Mouse (Mus musculus): ENCODE results near the gene Siglec1.

The Siglec1 gene

DNA sequence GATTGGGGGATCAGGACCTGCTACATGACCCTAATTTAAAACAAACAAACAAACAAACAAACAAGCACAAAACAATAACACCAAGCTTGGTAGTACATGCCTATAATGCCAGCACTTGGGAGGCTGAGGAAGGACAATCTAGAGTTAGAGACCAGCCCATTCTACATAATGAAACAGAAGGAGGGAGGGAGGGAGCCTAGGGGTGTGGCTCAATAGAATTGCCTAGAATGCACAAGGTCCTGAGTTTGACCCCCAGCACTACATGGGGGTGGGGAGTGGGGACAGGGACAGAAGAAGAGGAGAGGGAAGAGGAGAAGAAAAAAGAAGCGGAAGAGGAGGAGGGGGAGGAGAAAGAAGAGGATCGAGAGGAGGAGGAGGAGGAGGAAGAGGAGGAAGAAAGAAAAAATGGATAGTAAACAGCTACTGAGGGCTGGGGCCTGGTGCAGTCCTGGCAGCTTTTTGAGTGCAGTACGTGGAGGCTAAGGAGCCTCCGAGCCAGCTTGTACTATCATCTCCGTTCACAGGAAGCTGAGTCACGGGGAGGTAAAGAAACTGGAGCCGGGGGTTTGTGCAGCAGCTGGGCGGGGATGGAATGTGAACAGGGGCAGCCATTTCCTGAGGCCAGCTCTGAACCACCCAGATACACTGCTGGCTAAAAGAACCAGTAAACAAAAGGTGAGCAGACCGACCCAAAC lies 9.7 kb upstream of the Siglec1 start:
- peak; percentile 87 for DNase-seq

DNA sequence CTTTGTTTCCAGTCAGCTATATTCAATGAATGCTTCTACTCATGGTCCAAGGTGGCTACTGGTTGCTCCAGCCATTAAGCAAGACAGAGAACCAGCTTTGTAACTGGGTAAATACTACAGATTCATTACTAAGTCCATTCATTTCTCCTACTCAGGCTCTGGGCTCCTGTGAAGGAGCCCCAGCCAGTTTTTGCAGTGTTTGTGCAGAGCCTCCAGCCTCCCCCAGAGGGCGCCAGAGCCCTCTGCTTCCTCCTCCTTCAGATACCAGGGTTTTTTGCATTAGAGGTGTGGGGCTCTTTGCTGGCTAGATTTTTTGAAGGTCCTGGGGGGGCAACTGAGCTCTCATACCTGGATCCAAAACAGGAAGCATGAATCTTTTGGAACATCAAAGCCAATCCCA lies 8.3 kb upstream of the Siglec1 start:
- DNase-seq = peak; percentile 82

DNA sequence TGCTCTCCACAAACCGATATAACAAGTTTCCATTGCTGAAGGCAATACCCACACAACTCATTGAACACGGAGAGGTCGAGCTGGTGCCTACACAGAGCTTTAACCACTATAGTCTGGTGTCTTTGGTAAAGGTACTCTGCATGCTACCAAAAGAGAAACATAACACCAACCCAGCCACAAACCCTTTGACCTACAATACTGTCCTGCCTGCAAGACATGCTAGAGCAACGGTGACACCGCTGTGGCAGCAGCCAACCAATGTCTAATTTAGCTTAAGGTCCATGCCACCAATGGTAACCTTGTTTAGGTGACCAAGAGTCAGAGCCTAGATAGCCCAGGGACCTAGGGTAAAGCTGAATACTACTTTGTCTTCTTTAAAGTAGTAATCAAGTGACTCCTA lies 7.0 kb upstream of the Siglec1 start:
- no peak for DNase-seq

- no peak for DNase-seq
Measured at GRCm38 (mm10) chr2:131090852-131091251, 4.3 kb upstream of the Siglec1 start.

DNA sequence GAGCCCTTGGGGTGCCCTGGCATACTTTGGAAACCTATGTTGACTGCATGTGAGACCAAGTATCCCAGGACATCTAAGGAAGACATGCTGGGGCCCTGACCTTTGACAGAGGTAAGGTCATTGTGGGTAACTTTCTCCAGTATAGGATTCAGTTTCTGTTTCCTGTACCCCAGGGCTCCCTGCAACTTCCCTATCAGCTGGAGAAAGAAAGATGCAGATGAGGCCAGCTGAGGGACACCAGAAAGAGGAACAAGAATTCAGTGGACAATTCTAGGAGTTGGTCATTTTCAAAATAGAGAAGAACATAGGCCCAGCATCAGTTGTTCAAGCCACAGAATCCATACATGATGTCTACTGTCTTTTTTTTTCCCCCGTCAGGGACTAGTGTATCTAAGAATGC lies 3.1 kb upstream of the Siglec1 start:
- DNase-seq = no peak

DNA sequence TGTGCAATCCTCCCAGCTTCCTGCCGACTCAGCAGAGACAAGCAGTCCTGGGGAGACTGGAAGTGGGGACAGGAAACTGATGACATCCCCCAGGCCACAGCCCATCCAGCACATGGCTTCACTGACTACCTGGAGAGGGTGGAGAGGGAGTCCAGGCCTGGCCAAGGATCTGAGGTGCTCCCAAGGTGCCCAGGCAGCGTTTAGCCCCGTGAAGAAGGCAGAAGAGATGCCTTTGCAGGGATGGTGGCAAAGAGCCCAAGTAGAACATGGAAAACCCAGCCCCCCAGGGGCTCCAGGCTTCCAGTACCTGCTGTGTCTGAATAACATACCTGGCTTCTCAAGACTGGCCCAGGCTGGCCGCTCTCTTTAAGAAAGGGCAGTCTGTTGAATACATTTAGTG lies 2.0 kb upstream of the Siglec1 start:
- no peak for DNase-seq

DNA sequence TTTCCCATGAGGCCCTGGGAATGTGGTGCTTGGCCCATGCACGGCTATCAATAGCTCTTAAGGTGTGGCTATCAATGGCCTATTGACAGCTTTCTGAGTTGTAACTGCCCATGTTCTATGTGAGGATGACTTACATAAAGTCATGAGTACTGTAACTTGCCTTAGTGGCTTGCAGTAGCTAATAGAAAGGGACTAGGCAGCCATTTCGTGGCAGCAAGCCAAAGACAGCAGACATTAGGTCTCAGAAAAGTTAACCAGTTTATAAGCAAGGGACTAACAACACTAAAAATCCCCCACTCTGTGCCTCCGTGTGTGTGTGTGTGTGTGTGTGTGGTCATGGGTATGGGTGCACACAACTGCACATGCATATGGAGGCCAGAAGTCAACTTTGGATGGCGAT lies 2.4 kb downstream of the Siglec1 start:
- no peak for DNase-seq

GRCm38 (mm10) chr2:131080507-131080906 lies 6.1 kb downstream of the Siglec1 start:
- no peak for DNase-seq

GRCm38 (mm10) chr2:131072536-131072935 lies 14.0 kb downstream of the Siglec1 start:
- DNase-seq = no peak

- DNase-seq = no peak
Measured at GRCm38 (mm10) chr2:131067481-131067880, 19.1 kb downstream of the Siglec1 start.

DNA sequence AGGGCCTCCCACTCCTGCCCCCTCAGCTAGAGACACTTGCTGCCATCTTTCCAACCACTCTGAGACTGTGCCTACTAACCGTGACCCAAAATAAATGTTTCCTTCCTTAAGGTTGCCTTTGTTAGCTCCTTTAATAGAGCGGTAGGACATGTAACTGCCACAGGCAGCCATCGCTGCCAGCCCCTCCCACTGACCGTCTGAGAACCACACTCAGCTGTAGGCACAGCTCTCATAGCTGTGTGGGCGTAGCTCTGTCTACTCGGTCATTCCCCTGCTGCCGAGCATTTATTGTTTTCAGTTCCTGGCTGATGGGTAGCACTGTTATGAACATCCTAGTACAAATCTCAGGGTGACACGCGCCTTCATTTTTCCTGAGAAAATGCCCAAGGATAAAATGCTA lies 20.2 kb downstream of the Siglec1 start:
- DNase-seq = no peak

- DNase-seq = peak; percentile 22
Measured at GRCm38 (mm10) chr2:131063404-131063864, 23.1 kb downstream of the Siglec1 start, which contains the start of gene Adam33. Adam33 (minus strand) TSS chr2:131063814.

GRCm38 (mm10) chr2:131061607-131062006 lies 25.0 kb downstream of the Siglec1 start:
- no peak for DNase-seq

GRCm38 (mm10) chr2:131060784-131061183 lies 25.8 kb downstream of the Siglec1 start:
- DNase-seq = no peak

GRCm38 (mm10) chr2:131059781-131060540 lies 26.6 kb downstream of the Siglec1 start:
- DNase-seq = no peak

DNA sequence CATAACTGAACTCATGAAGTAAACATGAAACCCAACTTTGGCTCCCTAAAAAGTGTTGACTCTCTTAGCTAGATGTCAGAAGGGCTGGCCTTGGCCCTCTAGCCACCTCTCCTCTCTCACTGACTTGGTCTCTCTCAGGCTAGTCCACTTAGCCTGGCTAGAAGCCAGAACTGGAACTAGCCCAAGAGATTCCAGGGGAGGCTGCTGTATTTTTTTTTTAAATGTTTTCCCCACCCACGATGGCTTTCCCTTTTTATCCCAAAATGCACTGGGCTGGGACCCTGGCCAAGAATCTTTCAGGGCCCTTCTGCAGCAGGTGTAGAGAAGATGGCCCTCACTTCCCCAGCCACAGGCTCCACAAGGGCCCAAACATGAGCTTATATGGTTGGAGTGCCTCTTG lies 27.2 kb downstream of the Siglec1 start:
- no peak for DNase-seq

GRCm38 (mm10) chr2:131058672-131059071 lies 27.9 kb downstream of the Siglec1 start:
- DNase-seq = no peak

- DNase-seq = peak; percentile 29
Measured at GRCm38 (mm10) chr2:131056191-131056590, 30.4 kb downstream of the Siglec1 start.

DNA sequence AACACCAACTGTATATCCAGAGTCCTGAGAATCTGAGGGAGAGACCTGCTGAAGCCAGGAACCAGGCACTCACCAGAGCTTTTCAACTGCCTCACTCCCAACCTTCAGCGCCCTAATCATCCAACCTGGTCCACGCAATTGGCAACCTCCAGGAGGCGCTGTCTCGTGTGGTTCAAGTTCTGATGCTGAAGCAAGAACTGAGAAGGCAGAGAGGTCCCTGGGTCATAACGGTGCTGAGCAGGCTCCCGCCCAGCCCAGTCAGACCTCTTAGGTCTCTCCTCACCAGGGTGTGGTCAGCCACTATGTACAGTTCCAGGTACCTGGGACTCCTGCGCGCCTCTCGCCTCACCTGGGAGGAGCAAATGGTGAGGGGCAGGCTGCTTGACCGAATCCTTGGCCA lies 30.9 kb downstream of the Siglec1 start:
- peak; percentile 67 for DNase-seq

DNA sequence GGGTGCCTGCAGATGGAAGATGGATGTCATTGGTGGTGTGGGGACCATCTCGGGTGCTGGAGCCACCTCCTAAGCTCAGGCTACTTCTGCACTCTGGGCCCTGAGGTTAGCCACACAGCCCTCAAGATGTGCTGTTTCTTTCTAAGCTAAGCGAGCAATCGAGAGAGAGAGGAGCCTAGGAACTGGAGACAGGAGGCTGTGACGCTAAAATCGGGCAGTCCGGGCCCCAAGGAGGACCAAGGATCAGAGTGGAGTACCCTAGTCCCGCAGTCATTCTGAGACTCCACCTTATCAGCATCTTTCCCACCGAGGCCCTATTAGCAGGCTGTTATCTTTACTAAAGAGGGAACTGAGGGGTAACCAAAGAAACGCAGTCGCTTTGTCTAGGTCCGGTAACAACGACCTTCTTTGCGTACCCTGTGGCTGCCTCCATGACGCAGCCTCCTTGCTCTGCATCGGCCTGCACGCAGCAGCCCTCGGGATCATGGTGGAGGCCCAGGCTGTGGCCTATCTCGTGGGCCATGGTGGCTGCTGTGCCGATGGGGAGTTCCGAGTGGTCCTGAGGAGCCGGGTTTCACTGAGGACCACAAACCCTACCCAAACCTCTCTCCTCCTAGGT lies 31.8 kb downstream of the Siglec1 start:
- DNase-seq = no peak

GRCm38 (mm10) chr2:131053851-131054645 lies 32.5 kb downstream of the Siglec1 start:
- no peak for DNase-seq

DNA sequence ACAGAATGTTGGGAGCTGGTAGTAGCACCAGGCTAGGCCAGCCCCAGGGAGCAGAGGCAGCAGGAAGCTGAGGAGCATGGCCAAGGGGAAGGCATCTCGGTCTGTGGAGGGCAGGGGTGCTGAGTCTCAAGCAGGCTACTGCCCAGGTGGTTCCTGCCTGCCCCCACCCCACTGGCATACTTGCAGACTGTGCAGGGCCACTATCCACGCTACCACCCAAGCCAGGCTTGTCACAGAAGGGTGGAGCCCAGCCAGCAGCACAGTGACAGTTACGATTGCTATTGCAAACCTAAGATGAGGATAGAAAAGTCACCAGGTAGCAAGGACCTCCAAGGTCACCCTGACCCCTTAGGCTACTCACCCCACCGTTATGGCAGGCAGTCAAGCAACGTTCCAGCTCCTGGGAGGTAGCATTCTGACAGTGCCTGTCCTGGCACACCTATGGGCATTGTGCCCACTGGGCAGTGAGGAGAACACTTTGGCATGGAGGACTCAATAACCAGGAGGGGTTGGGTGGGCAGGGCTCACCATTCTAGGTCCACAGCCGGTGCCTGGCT lies 33.6 kb downstream of the Siglec1 start:
- no peak for DNase-seq

GRCm38 (mm10) chr2:131052043-131052442 lies 34.5 kb downstream of the Siglec1 start:
- DNase-seq = no peak

Data from liver (tissue).